Mouse (Mus musculus): ENCODE results near the gene Pak3. TPM values are rescaled to one million over a fixed set of nuclear protein-coding genes. Genes with fewer than 3 reads are reported as not detected.

Pak3 gene
- polyA plus RNA-seq, 1 experiment from 2014 or later, result 1.4 TPM

- ATAC-seq (ENCODE audit: low read depth) (no peak), DNase-seq (no peak)
- H3K9me3 ChIP-seq (replicated peaks), result no peaks in the 10 kb centered on the region
- H3K27me3 ChIP-seq, result no peaks in the 10 kb centered on the region; the same call in 1 of the 2 replicates
- no peak overlapping the region for H3K4me2 ChIP-seq
- H3K27ac ChIP-seq, result no peak overlapping the region
- no peak overlapping the region for H3K4me3 ChIP-seq (replicated peaks)
- H3K9ac ChIP-seq, result no peak overlapping the region
- no peaks in the 10 kb centered on the region for H3K4me1 ChIP-seq (replicated peaks)
- H3K36me3 ChIP-seq, result no peaks in the 10 kb centered on the region
- 48% methylated on average over 2 of the region's 2 CpGs for WGBS (ENCODE audit: insufficient replicate concordance)
Measured at GRCm38 (mm10) chrX:143665771-143666170, 147.4 kb downstream of the Pak3 start.

- Histone ChIP-seq H3K27me3 (no peaks in the 10 kb centered on the region; the same call in 1 of the 2 replicates), H3K36me3 (no peaks in the 10 kb centered on the region), H3K9me3 (replicated peaks) (no peaks in the 10 kb centered on the region), H3K9ac (no peak overlapping the region), H3K27ac (no peak overlapping the region), H3K4me3 (replicated peaks) (no peak overlapping the region), H3K4me2 (no peak overlapping the region), H3K4me1 (replicated peaks) (no peaks in the 10 kb centered on the region)
- DNase-seq (no peak), ATAC-seq (ENCODE audit: low read depth) (no peak)
- 22% methylated on average over 4 of the region's 4 CpGs for WGBS (ENCODE audit: insufficient replicate concordance)
Measured at GRCm38 (mm10) chrX:143666991-143667390, 148.6 kb downstream of the Pak3 start.

DNA sequence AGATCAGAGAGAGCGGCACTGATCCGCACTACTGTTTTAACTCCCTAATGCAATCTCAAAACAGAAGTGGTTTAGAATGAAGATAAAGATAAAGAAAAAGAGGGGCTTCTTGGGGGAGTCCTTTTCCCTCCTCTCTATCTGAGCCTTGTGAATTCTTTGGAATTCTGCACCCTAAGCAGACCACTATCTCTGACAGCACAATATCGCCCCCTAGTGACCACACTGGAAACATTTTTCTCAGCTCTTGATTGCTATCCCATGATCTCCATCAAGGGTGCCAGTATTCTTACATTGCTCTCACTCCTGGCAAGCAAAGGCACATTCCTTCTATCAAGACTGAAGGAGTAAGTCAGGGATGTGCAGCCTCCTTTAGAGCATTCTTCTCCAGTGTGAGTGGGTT is 149.9 kb downstream of the Pak3 start:
- WGBS (ENCODE audit: insufficient replicate concordance), result 42% methylated on average over 3 of the region's 3 CpGs
- Histone ChIP-seq H3K27ac (no peak overlapping the region), H3K9ac (no peak overlapping the region), H3K36me3 (no peaks in the 10 kb centered on the region), H3K9me3 (replicated peaks) (no peaks in the 10 kb centered on the region), H3K27me3 (no peaks in the 10 kb centered on the region; the same call in 1 of the 2 replicates), H3K4me1 (replicated peaks) (no peaks in the 10 kb centered on the region), H3K4me2 (no peak overlapping the region), H3K4me3 (replicated peaks) (no peak overlapping the region)
- no peak for DNase-seq
- no peak for ATAC-seq (ENCODE audit: low read depth)

DNA sequence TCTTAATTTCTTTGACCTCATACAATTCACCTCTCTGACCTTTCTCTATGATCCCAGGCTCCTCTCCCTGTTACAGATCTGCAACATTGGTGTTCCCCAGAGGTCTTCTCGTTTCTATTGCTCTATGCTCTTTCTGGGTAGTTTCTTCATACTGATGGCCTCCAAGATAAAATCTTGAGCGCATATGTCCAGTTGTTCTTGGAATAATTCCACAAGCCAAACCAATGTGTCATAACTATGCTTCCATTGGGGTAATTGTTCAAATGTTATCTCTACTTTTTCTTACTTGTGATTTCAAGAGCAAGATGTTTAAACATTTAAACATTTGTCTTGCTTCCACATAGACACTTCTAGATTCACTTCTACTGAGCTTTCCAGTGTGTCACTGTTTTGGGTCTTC is 160.2 kb downstream of the Pak3 start:
- H3K4me2 ChIP-seq, result no peak overlapping the region
- H3K9me3 ChIP-seq (replicated peaks), result no peaks in the 10 kb centered on the region
- WGBS (ENCODE audit: insufficient replicate concordance), result 57% methylated on average over 2 of the region's 2 CpGs
- H3K36me3 ChIP-seq, result no peaks in the 10 kb centered on the region
- H3K9ac ChIP-seq, result no peak overlapping the region
- DNase-seq, result no peak
- H3K4me1 ChIP-seq (replicated peaks), result no peaks in the 10 kb centered on the region
- no peaks in the 10 kb centered on the region for H3K27me3 ChIP-seq
- no peak overlapping the region for H3K27ac ChIP-seq
- no peak overlapping the region for H3K4me3 ChIP-seq (replicated peaks)
- no peak for ATAC-seq (ENCODE audit: low read depth)

DNA sequence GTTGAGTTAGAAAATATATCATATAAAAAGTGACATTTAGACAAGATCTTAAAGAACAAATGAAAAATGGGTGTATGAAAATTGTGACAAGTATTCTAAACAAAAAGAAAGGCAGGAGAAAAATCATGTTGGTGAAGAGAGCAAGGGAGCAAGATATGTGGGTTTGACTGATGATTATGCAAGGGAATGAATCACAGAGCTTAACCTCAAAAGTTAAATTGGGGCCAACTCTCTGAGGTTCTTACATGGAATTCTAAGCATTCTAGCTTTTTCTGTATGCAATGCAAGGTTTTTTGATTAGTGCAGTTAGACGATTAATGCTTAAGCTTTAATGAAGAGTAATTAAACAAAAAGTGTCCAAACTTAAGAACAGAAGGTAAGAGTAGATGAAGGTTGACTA is 203.9 kb downstream of the Pak3 start:
- H3K36me3 ChIP-seq, result no peaks in the 10 kb centered on the region
- H3K4me3 ChIP-seq (replicated peaks), result no peak overlapping the region
- no peak for DNase-seq
- H3K27me3 ChIP-seq, result no peaks in the 10 kb centered on the region
- H3K27ac ChIP-seq, result no peak overlapping the region
- 48% methylated on average over 1 of the region's 1 CpGs for WGBS (ENCODE audit: insufficient replicate concordance)
- H3K9me3 ChIP-seq (replicated peaks), result no peaks in the 10 kb centered on the region
- no peak for ATAC-seq (ENCODE audit: low read depth)
- no peak overlapping the region for H3K4me2 ChIP-seq
- no peak overlapping the region for H3K9ac ChIP-seq
- H3K4me1 ChIP-seq (replicated peaks), result no peaks in the 10 kb centered on the region

- Histone ChIP-seq H3K4me3 (replicated peaks) (no peak overlapping the region), H3K36me3 (no peaks in the 10 kb centered on the region), H3K27ac (no peak overlapping the region), H3K9ac (no peak overlapping the region), H3K9me3 (replicated peaks) (no peaks in the 10 kb centered on the region), H3K27me3 (no peaks in the 10 kb centered on the region), H3K4me1 (replicated peaks) (no peaks in the 10 kb centered on the region), H3K4me2 (no peak overlapping the region)
- ATAC-seq (ENCODE audit: low read depth), result no peak
- 53% methylated on average over 3 of the region's 3 CpGs for WGBS (ENCODE audit: insufficient replicate concordance)
- DNase-seq, result no peak
Measured at GRCm38 (mm10) chrX:143725411-143725810, 207.0 kb downstream of the Pak3 start.

DNA sequence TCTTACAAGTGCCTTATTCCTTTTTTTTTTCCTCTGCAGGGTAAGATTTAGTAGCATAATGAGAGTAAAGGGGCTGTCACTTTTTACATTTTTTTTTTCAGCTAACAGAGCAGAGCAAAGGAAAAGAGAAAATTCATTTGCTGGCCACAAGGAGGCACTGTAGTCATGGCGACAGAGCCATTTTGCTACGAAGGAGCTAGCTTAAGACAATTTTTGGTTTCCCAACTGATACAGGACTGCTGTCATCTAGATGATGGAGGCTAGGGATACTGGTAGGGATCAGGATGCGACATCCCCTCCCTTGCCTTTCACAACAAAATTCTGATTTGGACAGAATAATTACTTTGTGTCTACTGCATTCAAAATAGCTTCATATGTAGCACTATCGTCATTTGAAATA is 217.6 kb downstream of the Pak3 start:
- H3K9ac ChIP-seq, result no peak overlapping the region
- H3K4me1 ChIP-seq (replicated peaks), result no peaks in the 10 kb centered on the region
- H3K36me3 ChIP-seq, result no peaks in the 10 kb centered on the region
- ATAC-seq (ENCODE audit: low read depth), result no peak
- H3K27ac ChIP-seq, result no peak overlapping the region
- no peak for DNase-seq
- H3K4me3 ChIP-seq (replicated peaks), result no peak overlapping the region
- H3K27me3 ChIP-seq, result no peaks in the 10 kb centered on the region
- H3K4me2 ChIP-seq, result no peak overlapping the region
- 31% methylated on average over 4 of the region's 4 CpGs for WGBS (ENCODE audit: insufficient replicate concordance)
- no peaks in the 10 kb centered on the region for H3K9me3 ChIP-seq (replicated peaks)

DNA sequence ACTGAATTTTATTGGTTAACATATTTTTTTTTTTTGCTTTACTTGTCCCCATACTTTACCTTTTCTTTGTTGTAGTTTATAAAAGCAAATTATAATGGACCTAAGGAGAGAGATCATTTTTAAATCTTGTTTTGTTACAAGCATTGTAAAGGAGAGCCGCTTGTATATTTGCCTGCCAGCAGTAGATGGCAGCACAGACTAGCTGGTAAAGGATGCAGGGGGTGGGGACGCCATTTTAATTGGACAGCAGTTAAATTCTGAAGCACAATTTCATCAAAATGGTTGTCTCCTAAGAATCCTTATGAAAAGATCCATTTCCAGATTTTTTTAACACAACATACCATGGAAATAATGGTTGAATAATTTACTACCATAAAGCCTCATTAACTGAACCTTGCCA is 220.8 kb downstream of the Pak3 start:
- no peaks in the 10 kb centered on the region for H3K4me1 ChIP-seq (replicated peaks)
- no peak overlapping the region for H3K9ac ChIP-seq
- H3K27me3 ChIP-seq, result no peaks in the 10 kb centered on the region
- DNase-seq, result no peak
- no peak for ATAC-seq (ENCODE audit: low read depth)
- no peak overlapping the region for H3K27ac ChIP-seq
- H3K4me3 ChIP-seq (replicated peaks), result no peak overlapping the region
- no peaks in the 10 kb centered on the region for H3K9me3 ChIP-seq (replicated peaks)
- H3K36me3 ChIP-seq, result no peaks in the 10 kb centered on the region
- WGBS (ENCODE audit: insufficient replicate concordance), result 12% methylated on average over 2 of the region's 2 CpGs
- no peak overlapping the region for H3K4me2 ChIP-seq

DNA sequence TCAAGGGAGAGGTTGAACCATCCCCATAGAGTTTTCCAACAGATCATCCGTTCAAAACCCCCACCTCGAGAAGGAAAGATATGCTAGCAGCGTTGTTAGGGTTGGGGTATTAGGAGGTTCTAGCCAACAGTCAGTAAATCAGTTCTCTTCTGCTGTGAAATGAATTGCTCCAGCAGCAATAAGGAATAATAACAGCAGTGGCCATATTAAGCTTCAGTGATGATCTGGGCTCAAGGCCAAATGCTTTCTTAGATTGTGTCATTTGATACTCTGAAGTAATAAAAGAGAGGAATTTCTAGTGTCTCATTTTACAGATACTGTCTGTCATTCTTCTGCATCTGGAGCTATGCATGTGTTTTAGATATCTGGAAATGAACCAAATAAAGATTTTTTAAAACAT is 244.2 kb downstream of the Pak3 start:
- DNase-seq, result no peak
- no peak overlapping the region for H3K4me3 ChIP-seq (replicated peaks)
- WGBS (ENCODE audit: insufficient replicate concordance), result 52% methylated on average over 3 of the region's 3 CpGs

DNA sequence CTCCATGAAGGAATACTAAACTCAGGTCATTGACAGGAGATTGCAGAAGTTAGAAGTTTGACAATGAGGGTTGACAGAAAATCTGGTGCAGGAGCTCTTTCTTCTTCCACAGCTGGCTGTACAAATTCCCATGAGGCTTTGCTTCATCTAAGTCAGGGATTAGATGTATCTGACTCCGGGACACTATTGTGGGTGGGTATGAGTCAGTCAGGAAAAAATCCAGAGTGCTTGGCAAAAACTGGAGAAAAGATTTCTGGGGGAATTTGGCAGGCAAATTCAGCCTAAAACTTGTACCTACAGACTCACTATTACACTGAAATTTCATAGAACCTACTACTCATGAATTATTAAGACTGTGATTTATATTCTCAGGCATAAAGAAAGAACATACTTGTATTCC is 297.6 kb downstream of the Pak3 start:
- WGBS (ENCODE audit: insufficient replicate concordance), result 62% methylated on average over 1 of the region's 1 CpGs
- Histone ChIP-seq H3K4me2 (no peak overlapping the region), H3K27me3 (no peaks in the 10 kb centered on the region), H3K4me1 (replicated peaks) (no peaks in the 10 kb centered on the region), H3K27ac (no peak overlapping the region), H3K4me3 (replicated peaks) (no peak overlapping the region), H3K36me3 (no peaks in the 10 kb centered on the region), H3K9ac (no peak overlapping the region), H3K9me3 (replicated peaks) (no peaks in the 10 kb centered on the region)
- ATAC-seq (ENCODE audit: low read depth) (no peak), DNase-seq (no peak)

More for the DNA sequence above, 244.2 kb downstream of the Pak3 start:
- Histone ChIP-seq H3K36me3 (no peaks in the 10 kb centered on the region), H3K4me1 (replicated peaks) (no peaks in the 10 kb centered on the region), H3K27ac (no peak overlapping the region), H3K9me3 (replicated peaks) (no peaks in the 10 kb centered on the region), H3K9ac (no peak overlapping the region), H3K27me3 (no peaks in the 10 kb centered on the region), H3K4me2 (no peak overlapping the region)
- ATAC-seq (ENCODE audit: low read depth), result no peak

DNA sequence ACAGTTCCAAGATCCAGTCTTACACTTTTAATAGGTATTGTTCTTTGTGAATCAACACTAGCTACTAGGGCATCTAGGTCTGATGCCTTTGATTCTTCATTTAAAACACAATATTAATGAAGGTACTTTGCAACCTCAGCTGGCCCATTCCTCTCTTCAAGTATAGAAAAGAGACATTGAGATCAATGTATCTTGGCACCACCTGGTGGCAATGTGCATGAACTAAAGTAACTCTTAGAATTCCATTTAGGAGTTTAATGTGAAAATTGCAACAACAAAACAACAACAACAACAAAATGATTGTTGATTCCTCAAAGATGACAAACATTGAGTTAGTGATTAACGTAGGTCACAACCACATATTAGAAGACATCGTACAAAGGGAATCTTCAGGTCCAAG is 300.6 kb downstream of the Pak3 start:
- H3K27ac ChIP-seq, result no peak overlapping the region
- no peak overlapping the region for H3K4me3 ChIP-seq (replicated peaks)
- H3K9me3 ChIP-seq (replicated peaks), result no peaks in the 10 kb centered on the region
- DNase-seq, result no peak
- no peak overlapping the region for H3K9ac ChIP-seq
- H3K27me3 ChIP-seq, result no peaks in the 10 kb centered on the region
- no peaks in the 10 kb centered on the region for H3K36me3 ChIP-seq
- 88% methylated on average over 2 of the region's 2 CpGs for WGBS (ENCODE audit: insufficient replicate concordance)
- ATAC-seq (ENCODE audit: low read depth), result no peak
- H3K4me2 ChIP-seq, result no peak overlapping the region
- H3K4me1 ChIP-seq (replicated peaks), result no peaks in the 10 kb centered on the region

DNA sequence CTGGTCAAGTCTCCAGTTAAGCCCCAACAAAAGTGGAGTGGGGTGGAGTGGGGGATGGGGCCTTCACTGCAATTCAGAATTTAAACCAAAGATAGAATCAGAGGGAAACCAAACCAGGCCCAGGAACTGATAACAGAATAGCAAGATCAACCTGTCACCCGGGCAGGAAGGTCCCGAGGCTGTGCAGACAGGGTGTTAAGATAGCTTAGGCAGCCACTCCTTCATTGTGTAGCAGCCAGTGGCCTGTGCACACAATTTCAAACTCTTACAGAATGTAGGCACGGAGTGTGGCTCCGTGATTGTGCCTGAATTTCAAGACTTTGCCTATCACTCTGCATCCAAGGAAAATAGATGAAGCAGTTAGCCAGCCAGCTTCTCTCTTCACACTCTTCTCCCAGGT is 308.1 kb downstream of the Pak3 start:
- Histone ChIP-seq H3K36me3 (no peaks in the 10 kb centered on the region), H3K4me1 (replicated peaks) (no peaks in the 10 kb centered on the region), H3K27me3 (no peaks in the 10 kb centered on the region), H3K9me3 (replicated peaks) (no peaks in the 10 kb centered on the region), H3K27ac (no peak overlapping the region), H3K4me2 (no peak overlapping the region), H3K4me3 (replicated peaks) (peak overlapping the region; percentile 12; the same call in 1 of the 2 replicates), H3K9ac (no peak overlapping the region)
- WGBS (ENCODE audit: insufficient replicate concordance), result 22% methylated on average over 4 of the region's 4 CpGs
- ATAC-seq (ENCODE audit: low read depth), result no peak
- DNase-seq, result no peak

Data from liver, embryonic 13.5 days (tissue).